Mouse (Mus musculus): ENCODE results near the gene Has1.

Has1 gene

DNA sequence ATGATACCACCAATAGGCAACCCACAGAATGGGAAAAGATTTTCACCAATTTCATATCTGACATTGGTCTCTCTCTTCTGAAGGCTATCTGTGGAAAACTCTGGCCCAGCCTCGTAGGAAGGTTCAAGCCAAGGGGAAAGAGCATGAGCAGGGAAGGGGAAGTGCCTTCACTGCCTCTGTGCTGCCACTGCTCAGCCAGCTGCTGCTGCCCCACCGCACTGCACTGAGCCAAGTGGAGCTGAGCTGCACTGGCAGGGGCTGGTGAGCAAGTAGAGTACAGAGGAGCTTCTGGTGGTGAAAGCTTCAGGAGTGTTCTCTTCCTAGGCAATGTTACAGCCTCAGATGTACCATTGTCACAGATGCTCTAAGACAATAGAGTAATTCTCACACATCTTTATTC lies 59.5 kb downstream of the Has1 start:
- DNase-seq (ENCODE audit: extremely low read depth, insufficient read length, low spot score) = peak; percentile 6

All from 3134 (cell line).